Mouse (Mus musculus): ENCODE measurements around the gene Cux1. TPM values are rescaled to one million over a fixed set of nuclear protein-coding genes. Genes with fewer than 3 reads are reported as not detected.

Gene Cux1
- polyA plus RNA-seq, 1 experiment from 2014 or later, result 109 TPM

DNA sequence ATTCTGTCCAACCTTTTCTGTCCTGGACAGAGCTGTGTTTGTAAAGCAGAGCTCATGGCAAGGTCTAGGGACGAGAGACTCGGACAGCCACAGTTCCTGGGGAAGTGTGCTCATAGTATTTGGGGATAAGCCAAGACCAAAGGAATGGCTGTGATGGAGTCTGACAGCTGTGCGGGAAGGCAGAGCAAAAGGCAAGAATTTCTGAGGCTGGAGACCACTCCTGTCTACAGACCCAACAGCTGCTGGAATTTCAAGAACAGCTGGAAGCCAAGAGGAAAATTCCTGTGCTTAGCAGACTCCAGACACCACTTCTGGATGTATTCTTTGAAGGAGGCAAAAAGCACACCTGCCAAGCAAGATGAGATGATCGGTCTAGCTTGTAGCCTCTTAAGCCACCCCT lies 297.4 kb downstream of the Cux1 start:
- Histone ChIP-seq H3K27ac (no peak overlapping the region), H3K27me3 (ENCODE audit: insufficient read depth, poor library complexity, severe bottlenecking) (no peaks in the 10 kb centered on the region), H3K4me1 (replicated peaks) (peaks cover 6% of the 10 kb centered on the region), H3K9me3 (no peaks in the 10 kb centered on the region), H3K36me3 (peaks cover 45% of the 10 kb centered on the region), H3K4me3 (no peak overlapping the region)
- 78% methylated on average over 4 of the region's 4 CpGs for WGBS
- peak; percentile 17 for DNase-seq (ENCODE audit: low spot score)

GRCm38 (mm10) chr5:136266077-136266476 lies 301.2 kb downstream of the Cux1 start:
- H3K4me1 ChIP-seq (replicated peaks), result peaks cover 6% of the 10 kb centered on the region
- H3K4me3 ChIP-seq, result no peak overlapping the region
- WGBS, result 80% methylated on average over 7 of the region's 7 CpGs
- DNase-seq (ENCODE audit: low spot score), result no peak
- no peaks in the 10 kb centered on the region for H3K9me3 ChIP-seq
- H3K36me3 ChIP-seq, result peaks cover 6% of the 10 kb centered on the region
- no peak overlapping the region for H3K27ac ChIP-seq
- H3K27me3 ChIP-seq (ENCODE audit: insufficient read depth, poor library complexity, severe bottlenecking), result no peaks in the 10 kb centered on the region

DNA sequence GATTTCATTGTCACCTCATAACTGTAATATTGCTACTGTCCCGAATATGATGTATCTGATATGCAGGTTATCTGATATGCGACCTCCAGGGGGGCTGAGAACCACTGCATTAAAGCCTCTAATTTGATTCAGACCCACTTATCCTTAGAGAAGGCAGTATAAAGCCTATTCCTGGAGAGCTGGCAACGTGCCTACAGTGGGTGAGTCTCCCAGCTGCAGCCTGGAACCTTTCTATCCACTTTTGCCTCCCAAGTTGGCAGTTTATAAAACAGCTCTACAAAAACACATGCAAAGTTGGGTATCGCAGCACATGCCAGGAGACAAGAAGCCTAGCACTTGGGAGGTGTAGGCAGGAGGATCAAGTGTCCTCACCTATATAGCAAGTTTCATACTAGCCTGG lies 303.9 kb downstream of the Cux1 start:
- DNase-seq (ENCODE audit: low spot score), result no peak
- Histone ChIP-seq H3K27me3 (ENCODE audit: insufficient read depth, poor library complexity, severe bottlenecking) (no peaks in the 10 kb centered on the region), H3K4me3 (no peak overlapping the region), H3K27ac (no peak overlapping the region), H3K4me1 (replicated peaks) (no peaks in the 10 kb centered on the region), H3K9me3 (no peaks in the 10 kb centered on the region), H3K36me3 (no peaks in the 10 kb centered on the region)
- 90% methylated on average over 4 of the region's 4 CpGs for WGBS

DNA sequence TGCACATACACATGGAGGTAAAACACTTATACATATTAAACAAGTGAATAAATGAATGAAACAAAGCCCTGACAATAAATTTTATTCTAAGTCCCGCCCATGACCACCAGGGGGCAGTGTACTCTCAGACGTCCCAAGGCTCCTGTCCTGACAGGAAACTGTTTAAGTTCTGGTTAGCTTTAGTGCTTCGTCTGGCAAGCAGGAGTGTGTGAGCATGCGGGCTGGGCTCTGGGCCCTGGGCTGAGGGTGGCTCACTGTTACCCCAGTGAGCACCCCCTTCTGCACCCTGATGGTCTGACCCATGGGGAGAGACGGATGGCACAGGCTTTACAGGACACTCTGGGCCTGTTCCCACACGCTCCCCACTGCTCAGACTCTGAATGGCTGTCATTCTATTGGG lies 308.4 kb downstream of the Cux1 start:
- peaks cover 25% of the 10 kb centered on the region for H3K36me3 ChIP-seq
- no peak overlapping the region for H3K4me3 ChIP-seq
- H3K9me3 ChIP-seq, result 0 out of 2 replicates have a peak, but pooled peaks cover 2% of the 10 kb centered on the region
- no peak overlapping the region for H3K27ac ChIP-seq
- H3K27me3 ChIP-seq (ENCODE audit: insufficient read depth, poor library complexity, severe bottlenecking), result no peaks in the 10 kb centered on the region
- peak; percentile 66 for DNase-seq (ENCODE audit: low spot score)
- H3K4me1 ChIP-seq (replicated peaks), result no peaks in the 10 kb centered on the region
- WGBS, result 39% methylated on average over 6 of the region's 6 CpGs

- DNase-seq (ENCODE audit: low spot score), result peak; percentile 82
- no peak overlapping the region for H3K27ac ChIP-seq
- H3K4me1 ChIP-seq (replicated peaks), result peaks cover 4% of the 10 kb centered on the region; the same call in 1 of the 2 replicates
- no peaks in the 10 kb centered on the region for H3K27me3 ChIP-seq (ENCODE audit: insufficient read depth, poor library complexity, severe bottlenecking)
- no peak overlapping the region for H3K4me3 ChIP-seq
- WGBS, result 14% methylated on average over 17 of the region's 17 CpGs
- H3K9me3 ChIP-seq, result 0 out of 2 replicates have a peak, but pooled peaks cover 2% of the 10 kb centered on the region
- peaks cover 54% of the 10 kb centered on the region for H3K36me3 ChIP-seq
These were observed 314.4 kb downstream of the Cux1 start for GRCm38 (mm10) chr5:136252899-136253298.

GRCm38 (mm10) chr5:136251004-136251403 lies 316.3 kb downstream of the Cux1 start:
- H3K9me3 ChIP-seq, result 0 out of 2 replicates have a peak, but pooled peaks cover 2% of the 10 kb centered on the region
- H3K4me3 ChIP-seq, result no peak overlapping the region
- H3K36me3 ChIP-seq, result peaks cover 39% of the 10 kb centered on the region
- H3K27ac ChIP-seq, result no peak overlapping the region
- no peaks in the 10 kb centered on the region for H3K27me3 ChIP-seq (ENCODE audit: insufficient read depth, poor library complexity, severe bottlenecking)
- peaks cover 13% of the 10 kb centered on the region for H3K4me1 ChIP-seq (replicated peaks)
- peak; percentile 45 for DNase-seq (ENCODE audit: low spot score)
- WGBS, result 49% methylated on average over 7 of the region's 7 CpGs

DNA sequence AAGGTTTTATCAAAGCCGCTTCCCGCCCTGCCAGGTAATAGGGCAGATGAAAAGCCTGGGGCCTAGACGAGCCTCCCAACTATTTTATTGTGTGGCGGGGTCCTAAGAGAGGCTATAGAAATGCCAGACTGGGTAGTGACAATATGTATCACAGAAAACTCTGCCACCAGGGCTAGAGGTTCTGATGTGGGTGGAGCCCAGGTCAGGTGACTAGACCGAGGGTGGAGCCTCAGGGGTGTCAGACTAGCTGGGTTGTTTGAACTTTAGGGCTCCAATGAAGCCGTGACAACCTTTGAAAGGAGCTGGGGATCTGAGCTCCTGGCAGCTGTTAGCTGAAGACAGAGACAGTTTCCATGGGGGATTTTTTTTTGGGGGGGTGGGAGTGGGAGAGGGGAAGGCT lies 318.8 kb downstream of the Cux1 start:
- H3K9me3 ChIP-seq, result no peaks in the 10 kb centered on the region
- no peak overlapping the region for H3K4me3 ChIP-seq
- H3K27ac ChIP-seq, result no peak overlapping the region
- 69% methylated on average over 6 of the region's 6 CpGs for WGBS
- no peak for DNase-seq (ENCODE audit: low spot score)
- no peaks in the 10 kb centered on the region for H3K27me3 ChIP-seq (ENCODE audit: insufficient read depth, poor library complexity, severe bottlenecking)
- peaks cover 26% of the 10 kb centered on the region for H3K36me3 ChIP-seq
- peaks cover 36% of the 10 kb centered on the region for H3K4me1 ChIP-seq (replicated peaks)

GRCm38 (mm10) chr5:136246452-136246838 lies 320.8 kb downstream of the Cux1 start, which contains the start of gene Sh2b2:
Sh2b2 (minus strand) TSS chr5:136246556.
- peak within 1 kb of the TSS; percentile 92 for H3K27ac ChIP-seq
- DNase-seq (ENCODE audit: low spot score), result no peak
- H3K9me3 ChIP-seq, result no peaks in the 10 kb centered on the region
- WGBS, result 82% methylated on average over 2 of the region's 2 CpGs
- H3K27me3 ChIP-seq (ENCODE audit: insufficient read depth, poor library complexity, severe bottlenecking), result no peaks in the 10 kb centered on the region
- H3K36me3 ChIP-seq, result peaks cover 18% of the 10 kb centered on the region
- peak within 1 kb of the TSS; percentile 84 for H3K4me3 ChIP-seq
- peaks cover 52% of the 10 kb centered on the region for H3K4me1 ChIP-seq (replicated peaks)

DNA sequence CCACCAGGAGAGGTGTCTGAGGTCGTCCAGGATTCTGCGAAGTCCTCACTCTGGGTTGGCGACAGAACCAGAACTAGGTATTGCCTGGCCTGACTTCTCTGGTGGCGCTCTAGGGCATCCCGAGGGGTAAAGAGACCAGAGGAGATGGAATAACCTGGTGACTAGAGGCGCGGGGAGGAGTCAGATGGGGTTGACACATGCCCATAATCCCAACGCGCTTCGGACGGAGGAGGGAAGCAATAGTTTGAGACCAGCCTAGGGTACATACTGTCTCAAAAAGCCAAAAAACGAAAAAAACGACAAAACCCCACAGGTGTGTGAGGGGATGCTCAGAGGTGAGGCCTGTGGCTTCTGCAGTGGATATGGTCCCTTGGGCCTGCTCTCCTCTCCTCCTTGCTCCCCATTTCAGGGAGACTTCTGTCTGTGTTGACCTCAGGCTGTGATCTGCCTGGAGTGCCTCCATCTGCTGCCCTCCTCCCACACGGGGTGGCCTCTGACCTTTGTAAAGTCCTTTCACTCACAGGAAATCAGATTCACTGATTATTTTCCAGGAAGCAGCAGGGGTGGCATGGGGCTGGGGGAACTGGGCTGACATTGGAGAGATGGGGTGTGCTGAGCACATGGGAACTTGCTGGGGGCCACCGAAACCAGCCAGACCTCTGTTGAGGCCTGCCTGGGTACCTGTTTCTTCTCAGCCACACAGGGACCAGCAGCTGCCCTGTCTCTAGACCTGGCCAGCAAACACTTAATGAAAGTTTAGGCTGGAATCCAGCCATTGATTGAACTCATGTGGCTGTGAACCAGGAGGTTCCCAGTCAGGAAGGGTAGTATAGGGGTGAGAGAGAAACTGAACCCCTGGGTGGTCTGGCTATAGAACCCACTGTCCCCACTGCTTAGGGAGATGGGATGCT lies 321.5 kb downstream of the Cux1 start:
- DNase-seq (ENCODE audit: low spot score), result peak; percentile 48
- H3K27ac ChIP-seq, result peak overlapping the region; percentile 92
- H3K4me3 ChIP-seq, result peak overlapping the region; percentile 84
- peaks cover 59% of the 10 kb centered on the region for H3K4me1 ChIP-seq (replicated peaks)
- no peaks in the 10 kb centered on the region for H3K9me3 ChIP-seq
- peaks cover 12% of the 10 kb centered on the region for H3K36me3 ChIP-seq
- no peaks in the 10 kb centered on the region for H3K27me3 ChIP-seq (ENCODE audit: insufficient read depth, poor library complexity, severe bottlenecking)
- WGBS, result 8% methylated on average over 15 of the region's 15 CpGs

DNA sequence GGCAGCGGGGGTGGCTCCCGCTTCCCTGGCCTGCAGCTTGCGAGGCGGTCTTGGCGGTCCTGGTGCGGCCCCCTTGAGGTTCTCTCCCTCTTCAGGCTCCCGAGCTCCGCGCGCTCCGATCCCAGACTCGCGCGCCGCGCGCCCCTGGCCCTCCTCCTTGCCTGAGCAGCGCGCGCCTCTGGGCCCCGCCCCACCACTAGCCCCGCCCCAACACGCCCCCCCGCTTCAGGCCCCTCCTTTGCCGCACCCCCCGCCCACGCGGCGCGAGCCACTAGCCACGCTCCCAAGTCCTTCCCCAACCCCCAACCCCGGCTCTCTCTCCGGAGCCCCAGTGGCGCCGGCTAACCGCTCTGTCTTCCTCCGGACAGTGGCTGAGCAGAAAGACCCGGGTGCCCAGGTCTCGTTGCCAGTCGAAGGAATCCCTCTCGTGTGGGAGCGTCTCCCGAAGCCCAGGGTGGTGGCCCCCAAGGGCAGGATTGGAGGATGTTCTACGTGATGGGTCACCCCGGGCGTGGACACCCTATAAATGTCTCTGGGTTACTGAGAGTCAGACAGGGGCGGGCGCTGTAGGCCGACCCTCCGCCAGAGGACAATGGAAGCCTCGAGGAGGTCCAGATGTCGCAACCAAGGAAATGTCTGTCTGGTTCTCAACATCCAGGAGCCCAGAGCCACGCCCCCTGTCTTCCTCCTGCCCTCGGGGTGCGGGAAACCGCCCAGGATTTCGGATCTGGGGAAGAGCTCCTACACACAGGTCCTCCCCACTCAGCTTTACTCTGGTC lies 322.3 kb downstream of the Cux1 start:
- peaks cover 6% of the 10 kb centered on the region for H3K36me3 ChIP-seq
- WGBS, result under 1% methylated on average over 56 of the region's 57 CpGs
- peak; percentile 89 for DNase-seq (ENCODE audit: low spot score)
- no peaks in the 10 kb centered on the region for H3K9me3 ChIP-seq
- H3K27ac ChIP-seq, result peak overlapping the region; percentile 92
- peaks cover 67% of the 10 kb centered on the region for H3K4me1 ChIP-seq (replicated peaks)
- peak overlapping the region; percentile 84 for H3K4me3 ChIP-seq
- H3K27me3 ChIP-seq (ENCODE audit: insufficient read depth, poor library complexity, severe bottlenecking), result no peaks in the 10 kb centered on the region

DNA sequence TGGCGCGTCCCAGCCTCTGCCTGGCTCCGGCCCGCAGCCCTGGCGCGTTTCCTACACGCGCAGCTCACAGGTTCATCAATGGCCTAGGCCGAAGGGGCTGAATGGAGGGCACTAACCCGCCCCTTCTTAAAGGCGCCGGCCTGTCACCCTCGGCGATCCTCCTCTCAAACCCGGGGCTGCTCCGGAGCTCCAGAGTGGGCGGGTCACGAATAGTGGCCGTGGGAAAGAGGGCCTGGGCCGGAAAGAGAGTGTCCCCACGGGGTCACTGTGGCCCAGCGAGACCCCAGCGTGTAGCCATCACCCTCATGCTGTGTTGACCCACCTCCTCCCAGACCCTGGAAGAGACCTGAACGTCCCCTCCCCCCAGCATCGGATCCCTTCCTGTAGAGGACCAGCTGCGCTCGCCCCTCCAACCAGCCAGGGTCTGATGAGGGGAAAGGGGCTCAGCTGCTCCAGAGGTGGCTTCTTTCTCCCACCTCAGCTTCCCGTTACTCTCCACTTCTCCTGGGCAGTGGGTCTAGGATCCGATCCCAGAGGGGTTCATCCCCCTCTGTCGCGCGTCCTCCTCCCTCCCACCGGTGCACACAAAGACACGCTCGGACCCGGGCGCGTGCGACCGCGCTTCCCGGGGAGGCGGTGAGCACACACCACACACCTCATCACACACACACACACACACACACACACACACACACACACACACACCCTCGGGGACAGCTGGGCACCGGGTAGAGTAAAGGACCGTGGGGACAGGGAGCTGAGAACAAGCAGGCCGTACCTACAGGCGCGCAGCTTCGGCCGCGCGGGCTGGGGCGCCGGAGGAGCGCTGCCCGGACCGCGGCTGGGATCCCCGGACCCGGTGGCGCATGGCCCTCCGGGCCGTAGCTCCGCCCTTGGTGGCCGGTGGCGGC lies 323.2 kb downstream of the Cux1 start:
- peaks cover 66% of the 10 kb centered on the region for H3K4me1 ChIP-seq (replicated peaks)
- no peaks in the 10 kb centered on the region for H3K27me3 ChIP-seq (ENCODE audit: insufficient read depth, poor library complexity, severe bottlenecking)
- peak overlapping the region; percentile 92 for H3K27ac ChIP-seq
- peak; percentile 72 for DNase-seq (ENCODE audit: low spot score)
- under 1% methylated on average over 67 of the region's 67 CpGs for WGBS
- H3K4me3 ChIP-seq, result peak overlapping the region; percentile 84
- 0 out of 2 replicates have a peak, but pooled peaks cover 3% of the 10 kb centered on the region for H3K36me3 ChIP-seq
- no peaks in the 10 kb centered on the region for H3K9me3 ChIP-seq

DNA sequence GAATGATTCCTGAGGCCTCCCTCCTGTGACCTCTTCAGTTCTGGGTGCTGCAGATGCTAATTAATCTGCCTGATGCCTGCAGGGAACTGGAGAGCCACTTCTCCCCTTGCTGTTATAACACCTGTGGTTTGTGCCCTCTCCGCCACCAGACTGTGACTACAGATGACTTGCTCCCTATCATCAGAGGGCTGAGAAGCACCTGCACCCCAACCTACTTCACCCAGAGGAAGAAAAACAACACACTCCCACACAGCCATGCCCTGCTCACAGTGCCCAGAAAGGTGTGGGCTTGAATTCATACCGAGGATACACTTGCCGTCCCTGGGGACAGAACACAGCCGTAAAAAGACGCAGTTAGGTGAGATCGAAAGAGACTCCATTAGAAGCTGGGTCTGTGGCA lies 326.1 kb downstream of the Cux1 start:
- Histone ChIP-seq H3K27me3 (ENCODE audit: insufficient read depth, poor library complexity, severe bottlenecking) (peaks cover 21% of the 10 kb centered on the region; the same call in 1 of the 2 replicates), H3K9me3 (no peaks in the 10 kb centered on the region), H3K4me1 (replicated peaks) (peaks cover 79% of the 10 kb centered on the region), H3K27ac (no peak overlapping the region), H3K4me3 (no peak overlapping the region), H3K36me3 (no peaks in the 10 kb centered on the region)
- 80% methylated on average over 6 of the region's 6 CpGs for WGBS
- no peak for DNase-seq (ENCODE audit: low spot score)
